Mouse (Mus musculus) macrophage (primary cell): ENCODE results near the gene Gdf15. TPM values are rescaled to one million over a fixed set of nuclear protein-coding genes. Genes with fewer than 3 reads are reported as not detected.

Experiments
- H3K27ac ChIP-seq: fragments of 350-480 bp; formaldehyde crosslinking; 2 replicates; pipeline ENCODE4 v1.9.0; 2021
- H3K36me3 ChIP-seq: fragments of 350-480 bp; formaldehyde crosslinking; 2 replicates; pipeline ENCODE4 v1.9.0; 2021; ENCODE audit errors: inconsistent target
- H3K4me3 ChIP-seq: fragments of 350-480 bp; formaldehyde crosslinking; 2 replicates; pipeline ENCODE4 v1.9.0; 2021; ENCODE audit errors: inconsistent target
- H3K79me2 ChIP-seq: fragments of 350-480 bp; formaldehyde crosslinking; 2 replicates; pipeline ENCODE4 v1.9.0; 2021; ENCODE audit errors: inconsistent target
- WGBS: methylation state at CpG from one replicate; pipeline ENCODE4 v1.1.7; 2026; ENCODE audit warnings: inconsistent platforms; ENCODE audit not compliant: missing documents; 5-methylcytosine and 5-hydroxymethylcytosine counted together
- polyA plus RNA-seq: library from polyadenylated mRNA; stranded (reverse); fragments of 250-400 nt; gene quantifications from 3 replicates; pipeline ENCODE4 v1.2.4, GENCODE M21; 2018; ENCODE audit warnings: inconsistent platforms

The Gdf15 gene
- polyA plus RNA-seq, 1 experiment from 2014 or later, result 24.3 TPM

DNA sequence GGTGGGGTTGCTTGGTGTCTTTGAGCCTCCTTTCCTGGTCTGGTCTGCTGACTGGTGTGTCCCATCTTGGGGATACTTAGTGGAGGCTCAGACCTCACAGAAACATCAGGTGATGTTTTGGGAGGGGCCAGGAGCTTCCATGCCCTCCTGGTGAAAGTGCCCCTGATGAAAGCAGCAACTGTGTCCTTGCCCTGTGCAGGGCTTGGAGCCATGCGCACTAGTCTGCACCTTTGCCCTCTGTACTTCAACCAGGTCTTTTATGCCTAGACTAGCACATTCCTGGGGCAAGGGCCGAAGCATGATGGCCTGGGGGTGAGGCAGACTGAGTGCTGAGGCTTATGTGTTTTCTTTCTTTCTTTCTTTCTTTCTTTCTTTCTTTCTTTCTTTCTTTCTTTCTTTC is 33.3 kb upstream of the Gdf15 start:
- WGBS, result 100% methylated on average over 2 of the region's 2 CpGs
- Histone ChIP-seq H3K79me2 (no peaks in the 10 kb centered on the region), H3K36me3 (no peaks in the 10 kb centered on the region), H3K4me3 (no peak overlapping the region), H3K27ac (no peak overlapping the region)

DNA sequence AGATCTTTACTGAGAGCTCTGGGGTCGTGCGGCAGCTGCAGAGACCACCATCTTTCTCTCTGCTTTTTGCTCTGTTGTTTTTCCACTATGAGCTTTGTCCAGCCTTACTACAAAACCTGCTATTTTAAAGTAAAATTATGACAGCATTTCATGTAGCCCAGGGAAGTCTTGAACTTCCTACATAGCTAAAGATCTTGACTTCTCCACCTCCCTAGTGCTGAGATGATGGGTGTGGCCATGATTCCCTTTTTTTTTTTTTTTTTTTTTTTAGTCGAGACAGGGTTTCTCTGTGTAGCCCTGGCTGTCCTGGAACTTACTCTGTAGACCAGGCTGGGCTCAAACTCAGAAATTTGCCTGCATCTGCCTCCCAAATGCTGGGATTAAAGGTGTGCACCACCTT is 32.4 kb upstream of the Gdf15 start:
- no peaks in the 10 kb centered on the region for H3K79me2 ChIP-seq
- H3K27ac ChIP-seq, result no peak overlapping the region
- no peak overlapping the region for H3K4me3 ChIP-seq
- H3K36me3 ChIP-seq, result no peaks in the 10 kb centered on the region
- 63% methylated on average over 3 of the region's 3 CpGs for WGBS

GRCm38 (mm10) chr8:70663691-70664090 is 31.4 kb upstream of the Gdf15 start:
- 90% methylated on average over 4 of the region's 4 CpGs for WGBS
- H3K27ac ChIP-seq, result no peak overlapping the region
- H3K79me2 ChIP-seq, result peaks cover 7% of the 10 kb centered on the region

GRCm38 (mm10) chr8:70660273-70660725 is 28.0 kb upstream of the Gdf15 start, which contains the start of gene Pgpep1:
TSS of gene Pgpep1 (minus strand) at chr8:70660388.
- 18% methylated on average over 14 of the region's 14 CpGs for whole genome bisulfite sequencing

More at GRCm38 (mm10) chr8:70663691-70664090, 31.4 kb upstream of the Gdf15 start:
- Histone ChIP-seq H3K4me3 (no peak overlapping the region), H3K36me3 (no peaks in the 10 kb centered on the region)

DNA sequence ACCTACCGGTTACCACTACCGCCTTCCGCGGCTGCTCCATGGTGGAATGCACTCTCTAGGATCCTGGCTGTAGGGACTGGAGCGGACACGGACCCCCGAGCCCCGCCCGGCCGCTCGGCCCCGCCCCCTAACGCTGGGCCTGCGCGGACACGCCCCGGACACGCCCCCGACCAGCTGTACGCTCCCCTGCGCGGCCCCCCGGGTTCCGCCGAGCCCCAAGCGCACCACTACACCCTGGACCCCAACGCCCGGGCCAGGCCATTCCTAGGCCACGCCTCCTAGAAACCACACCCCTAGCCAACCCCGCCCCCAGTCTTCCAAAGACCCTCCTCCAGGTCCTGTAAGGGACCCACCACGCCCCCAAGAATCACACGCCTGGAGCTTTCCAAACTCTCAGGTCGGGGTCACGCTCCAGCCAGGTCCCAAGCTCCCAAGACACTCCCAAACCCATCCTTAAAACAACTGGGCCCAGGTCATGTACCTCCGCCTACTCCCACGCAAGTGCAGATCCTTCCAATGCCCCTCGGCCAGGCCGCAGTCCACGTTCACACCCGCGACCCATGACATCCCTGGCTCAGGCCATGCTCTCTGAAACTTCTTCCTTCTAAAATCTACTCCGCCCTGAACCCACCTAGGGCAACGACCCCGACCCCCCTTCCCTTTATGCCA is 27.5 kb upstream of the Gdf15 start:
- H3K4me3 ChIP-seq, result peak overlapping the region; percentile 91
- peaks cover 41% of the 10 kb centered on the region for H3K79me2 ChIP-seq
- 2% methylated on average over 38 of the region's 44 CpGs for WGBS
- peak overlapping the region; percentile 69 for H3K27ac ChIP-seq
- peaks cover 23% of the 10 kb centered on the region; the same call in 1 of the 2 replicates for H3K36me3 ChIP-seq

More at GRCm38 (mm10) chr8:70660273-70660725, 28.0 kb upstream of the Gdf15 start, which contains the start of gene Pgpep1:
- H3K27ac ChIP-seq, result peak within 1 kb of the TSS; percentile 69
- peaks cover 38% of the 10 kb centered on the region for H3K79me2 ChIP-seq
- H3K36me3 ChIP-seq, result peaks cover 20% of the 10 kb centered on the region; the same call in 1 of the 2 replicates
- H3K4me3 ChIP-seq, result peak within 1 kb of the TSS; percentile 91

DNA sequence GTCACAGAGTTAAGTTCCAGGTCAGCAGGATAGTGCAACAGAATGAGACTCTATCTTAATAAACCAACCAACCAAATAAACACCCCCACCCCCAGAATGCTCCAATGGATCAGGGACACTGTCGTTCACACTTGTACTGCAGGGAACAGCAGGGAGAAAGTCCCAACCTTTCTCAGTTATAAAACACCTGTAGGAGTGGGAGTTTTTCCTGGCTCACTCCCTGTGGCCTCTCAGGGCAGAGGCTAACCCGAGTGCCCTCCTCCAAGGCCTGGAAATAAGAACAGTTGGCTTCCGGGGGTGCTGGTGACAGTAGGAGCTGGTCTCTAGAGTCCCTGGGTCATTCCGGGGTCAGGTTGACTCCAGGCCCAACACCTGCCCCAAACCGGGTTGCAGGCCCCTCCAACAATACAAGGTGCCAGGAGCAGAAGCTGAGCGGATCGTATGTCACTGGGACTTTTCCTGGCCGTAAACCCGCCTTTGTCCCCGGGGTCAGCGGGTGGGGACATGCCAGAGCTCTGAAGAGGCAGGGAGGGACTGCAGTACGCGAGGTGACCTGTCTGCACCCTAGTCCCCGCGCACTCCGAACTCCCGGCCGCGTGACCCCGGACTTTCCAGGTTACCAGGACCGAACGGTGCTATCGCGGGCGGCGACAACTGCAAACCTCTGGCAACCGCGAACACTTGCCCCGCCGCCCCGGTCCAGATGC is 26.8 kb upstream of the Gdf15 start:
- H3K79me2 ChIP-seq, result peaks cover 41% of the 10 kb centered on the region
- peak overlapping the region; percentile 91 for H3K4me3 ChIP-seq
- 2% methylated on average over 31 of the region's 31 CpGs for WGBS
- peaks cover 23% of the 10 kb centered on the region; the same call in 1 of the 2 replicates for H3K36me3 ChIP-seq
- peak overlapping the region; percentile 69 for H3K27ac ChIP-seq

DNA sequence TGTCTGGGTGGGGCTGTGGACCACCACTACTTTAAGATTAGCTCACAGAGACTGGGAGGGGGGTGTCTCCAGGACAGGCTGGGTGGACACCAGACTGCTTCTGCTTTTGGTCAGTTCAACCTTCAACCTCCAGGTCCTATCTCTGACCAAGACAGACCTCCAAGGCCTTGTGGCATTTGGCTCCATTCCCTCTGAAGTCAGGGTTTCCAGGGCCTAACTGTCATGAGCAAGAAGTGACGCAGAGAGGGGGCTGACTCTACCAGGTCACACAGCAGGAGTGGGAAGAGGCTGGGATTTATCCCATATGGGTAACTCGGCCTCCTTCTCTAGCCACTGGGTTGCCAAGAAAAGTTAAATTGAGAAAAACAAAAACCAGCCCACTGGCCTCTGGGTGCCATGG is 25.5 kb upstream of the Gdf15 start:
- no peak overlapping the region for H3K27ac ChIP-seq
- H3K4me3 ChIP-seq, result peak overlapping the region; percentile 91; the same call in 1 of the 2 replicates
- peaks cover 43% of the 10 kb centered on the region for H3K79me2 ChIP-seq
- 100% methylated on average over 2 of the region's 2 CpGs for WGBS
- peaks cover 23% of the 10 kb centered on the region; the same call in 1 of the 2 replicates for H3K36me3 ChIP-seq

GRCm38 (mm10) chr8:70657214-70657613 is 25.0 kb upstream of the Gdf15 start:
- 96% methylated on average over 3 of the region's 3 CpGs for WGBS
- H3K4me3 ChIP-seq, result no peak overlapping the region
- H3K27ac ChIP-seq, result no peak overlapping the region
- H3K36me3 ChIP-seq, result peaks cover 27% of the 10 kb centered on the region; the same call in 1 of the 2 replicates
- peaks cover 48% of the 10 kb centered on the region for H3K79me2 ChIP-seq

DNA sequence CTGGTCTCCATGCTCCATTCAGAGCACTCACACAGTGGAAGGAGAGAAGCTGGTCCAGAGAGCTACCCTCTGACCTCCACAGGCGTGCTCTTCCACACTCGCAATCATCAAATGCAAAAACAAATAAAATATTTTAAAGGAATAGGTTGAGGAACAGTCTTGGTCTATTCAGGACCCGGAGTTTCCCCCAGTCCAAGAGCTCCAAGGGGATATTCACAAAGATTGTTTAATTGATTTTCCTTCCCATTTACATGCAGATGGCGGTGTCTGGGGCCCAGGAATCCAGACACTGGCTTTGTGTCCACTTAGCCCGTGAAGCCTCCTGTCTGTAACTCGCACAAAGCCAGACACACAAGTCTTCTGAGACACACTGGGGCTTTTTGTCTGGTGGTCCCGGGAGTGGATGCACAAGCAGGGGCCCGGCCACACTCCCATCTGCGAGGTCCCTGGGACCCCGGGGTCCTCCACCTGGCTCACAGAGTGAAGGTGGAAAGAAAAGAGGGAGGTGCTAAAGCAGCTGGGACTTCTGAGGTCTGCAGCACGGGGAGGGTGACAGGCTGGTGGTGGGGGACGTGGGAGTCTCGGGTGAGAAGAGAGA is 24.0 kb upstream of the Gdf15 start:
- peaks cover 34% of the 10 kb centered on the region; the same call in 1 of the 2 replicates for H3K36me3 ChIP-seq
- WGBS, result 93% methylated on average over 13 of the region's 13 CpGs
- H3K27ac ChIP-seq, result no peak overlapping the region
- peaks cover 49% of the 10 kb centered on the region for H3K79me2 ChIP-seq
- H3K4me3 ChIP-seq, result no peak overlapping the region

DNA sequence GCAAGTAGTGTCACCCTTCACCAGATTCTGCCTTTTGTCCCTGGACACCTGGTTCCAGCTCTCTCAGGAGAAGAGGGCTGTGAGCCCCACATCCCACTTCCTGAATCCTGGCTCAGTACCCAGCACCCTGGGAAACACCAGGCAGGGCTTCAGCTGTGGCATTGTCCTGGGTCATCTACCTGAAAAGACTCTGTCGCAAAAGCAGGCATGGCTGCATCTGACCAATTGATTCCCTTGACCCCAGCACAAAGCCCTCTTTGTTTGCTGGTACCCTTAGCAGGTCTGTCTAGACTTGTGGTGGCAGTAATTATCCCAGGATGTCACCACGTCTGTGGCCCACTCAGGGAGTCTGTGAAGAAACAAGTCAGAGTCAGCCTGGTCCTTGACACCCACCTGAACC is 23.2 kb upstream of the Gdf15 start:
- Histone ChIP-seq H3K27ac (no peak overlapping the region), H3K79me2 (peaks cover 49% of the 10 kb centered on the region), H3K36me3 (peaks cover 34% of the 10 kb centered on the region; the same call in 1 of the 2 replicates), H3K4me3 (no peak overlapping the region)
- 93% methylated on average over 2 of the region's 2 CpGs for WGBS

DNA sequence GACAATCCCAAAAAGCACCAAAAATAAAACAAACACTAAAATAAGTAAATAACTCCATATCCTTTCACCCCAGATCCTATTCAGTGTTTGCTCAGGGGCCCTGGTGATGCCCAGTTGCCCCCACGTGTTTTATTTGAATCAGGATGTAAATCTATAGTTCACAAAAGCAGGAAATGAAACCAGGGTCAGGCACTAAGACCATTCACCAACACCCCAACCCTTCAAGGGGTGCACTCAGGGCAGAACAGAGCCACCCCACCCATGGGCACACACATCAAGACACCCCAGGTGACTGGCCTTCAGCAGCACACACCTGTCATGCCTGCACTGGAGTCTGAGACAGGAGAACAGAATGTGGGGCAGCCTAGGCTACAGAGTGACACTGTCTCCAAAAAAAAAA is 21.9 kb upstream of the Gdf15 start:
- WGBS, result 0% methylated on average over 1 of the region's 1 CpGs
- peaks cover 50% of the 10 kb centered on the region for H3K79me2 ChIP-seq
- peaks cover 34% of the 10 kb centered on the region; the same call in 1 of the 2 replicates for H3K36me3 ChIP-seq
- H3K4me3 ChIP-seq, result no peak overlapping the region
- H3K27ac ChIP-seq, result peak overlapping the region; percentile 35

DNA sequence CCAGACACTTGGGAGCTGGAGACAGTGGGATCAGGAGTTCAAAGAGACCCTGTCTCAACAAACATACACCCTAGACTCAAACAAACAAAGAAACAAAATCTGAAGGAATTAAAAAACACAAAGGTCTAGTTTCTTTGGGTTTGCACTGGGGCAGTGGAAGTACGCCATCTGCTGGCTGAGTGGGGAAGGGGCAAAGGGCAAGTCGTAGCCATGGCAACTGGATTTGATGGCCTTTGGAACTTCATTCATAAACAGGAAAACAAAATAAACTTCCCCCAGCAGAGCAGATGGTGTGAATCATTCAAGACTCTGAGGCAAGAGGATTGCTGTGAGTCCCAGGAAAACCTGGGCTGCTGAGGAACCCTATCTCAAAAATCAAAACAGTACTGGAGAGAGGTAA is 21.0 kb upstream of the Gdf15 start:
- Histone ChIP-seq H3K27ac (peak overlapping the region; percentile 42), H3K36me3 (peaks cover 34% of the 10 kb centered on the region; the same call in 1 of the 2 replicates), H3K79me2 (peaks cover 41% of the 10 kb centered on the region), H3K4me3 (no peak overlapping the region)
- WGBS, result 31% methylated on average over 2 of the region's 2 CpGs

DNA sequence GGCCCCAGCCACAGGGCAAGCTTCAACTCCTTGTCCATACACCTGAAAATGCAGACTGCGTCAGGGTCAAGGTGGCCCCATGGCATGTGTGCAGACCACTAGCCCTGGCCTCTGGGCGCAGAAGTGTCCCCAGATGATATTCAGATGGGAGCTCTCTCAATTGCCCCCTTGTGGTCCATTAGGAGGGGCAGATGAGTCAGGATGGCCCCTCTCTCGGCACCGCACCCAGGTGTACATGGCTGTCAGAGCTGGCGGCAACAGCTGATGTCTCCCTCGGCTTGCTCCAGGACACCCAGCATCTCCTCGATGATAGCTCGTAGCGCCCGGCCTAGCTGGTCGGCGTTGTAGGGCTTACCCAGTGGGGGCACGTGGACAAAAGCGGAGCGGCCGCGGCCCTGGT is 18.1 kb upstream of the Gdf15 start:
- Histone ChIP-seq H3K36me3 (peaks cover 14% of the 10 kb centered on the region; the same call in 1 of the 2 replicates), H3K79me2 (peaks cover 15% of the 10 kb centered on the region; the same call in 1 of the 2 replicates), H3K27ac (peak overlapping the region; percentile 98), H3K4me3 (no peak overlapping the region)
- whole genome bisulfite sequencing, result 95% methylated on average over 15 of the region's 17 CpGs

DNA sequence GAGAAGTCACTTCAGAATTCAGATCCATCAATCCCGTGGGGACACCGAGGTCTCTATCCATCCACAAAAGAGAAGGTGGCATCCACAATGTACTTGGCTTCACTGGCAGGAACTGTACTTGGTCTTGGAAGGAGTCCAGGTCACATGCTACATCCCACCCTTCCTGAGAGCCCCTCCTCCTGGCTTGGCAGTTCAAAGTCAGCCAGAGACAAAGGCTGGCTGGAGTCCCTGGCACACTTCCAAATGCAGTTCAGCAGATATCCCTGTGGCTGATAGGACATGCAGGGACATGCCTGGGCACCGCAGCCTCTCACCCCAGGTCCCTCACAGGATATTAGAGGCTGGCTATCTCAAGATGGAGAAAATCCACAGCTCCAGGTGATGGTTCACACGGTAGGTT is 17.1 kb upstream of the Gdf15 start:
- WGBS, result 37% methylated on average over 4 of the region's 4 CpGs
- Histone ChIP-seq H3K4me3 (no peak overlapping the region), H3K27ac (peak overlapping the region; percentile 98), H3K79me2 (peaks cover 11% of the 10 kb centered on the region; the same call in 1 of the 2 replicates), H3K36me3 (peaks cover 10% of the 10 kb centered on the region; the same call in 1 of the 2 replicates)
